Mouse (Mus musculus): ENCODE results near the gene Cd40lg. TPM values are rescaled to one million over a fixed set of nuclear protein-coding genes. Genes with fewer than 3 reads are reported as not detected.

Cd40lg gene
- polyA plus RNA-seq, 1 experiment from 2014 or later, result not detected

DNA sequence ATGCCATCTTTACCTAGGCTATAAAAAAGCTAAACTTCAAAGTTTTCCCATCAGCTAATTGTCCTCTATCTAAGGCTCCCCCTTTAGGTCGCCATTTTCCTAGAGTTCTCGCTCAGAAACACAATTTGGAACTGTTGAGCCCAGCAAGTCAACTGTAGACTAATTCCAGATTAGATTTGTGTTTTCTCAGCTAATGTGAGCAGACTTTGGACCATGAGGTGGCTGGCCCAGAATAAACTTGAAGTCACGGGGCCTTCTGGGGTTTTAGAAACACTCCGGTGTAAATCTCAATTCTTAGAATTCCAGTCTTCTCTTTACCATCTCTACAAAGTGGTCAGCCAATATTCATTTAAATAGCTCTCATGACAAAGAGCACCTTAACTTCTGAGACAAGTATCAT is 3.6 kb downstream of the Cd40lg start:
- Histone ChIP-seq H3K9me3 (replicated peaks) (no peaks in the 10 kb centered on the region), H3K4me3 (replicated peaks) (no peak overlapping the region), H3K9ac (no peak overlapping the region), H3K4me1 (no peaks in the 10 kb centered on the region), H3K4me2 (no peak overlapping the region), H3K36me3 (no peaks in the 10 kb centered on the region), H3K27me3 (no peaks in the 10 kb centered on the region; the same call in 1 of the 2 replicates), H3K27ac (no peak overlapping the region)
- ATAC-seq (replicated peaks; ENCODE audit: low FRiP score), result no peak
- WGBS, result 87% methylated on average over 4 of the region's 4 CpGs

DNA sequence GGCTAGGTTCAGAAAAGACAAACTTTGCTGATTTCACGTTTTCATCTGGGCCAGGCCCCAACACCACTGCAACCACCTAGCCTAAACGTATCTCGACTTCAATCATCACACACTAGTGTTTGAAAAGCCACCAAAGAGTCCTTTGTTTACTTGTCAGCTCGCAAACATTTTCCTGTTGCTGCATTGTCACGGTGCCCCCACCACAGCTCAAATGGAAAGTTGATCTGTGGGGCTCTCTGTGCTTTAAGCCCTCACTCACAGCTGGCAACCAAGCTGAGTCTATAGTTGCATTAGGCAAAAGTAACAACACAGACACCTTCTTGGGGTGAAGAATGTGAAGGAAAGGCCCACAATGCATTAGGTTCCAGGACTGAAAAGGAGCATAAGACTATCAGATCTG is 4.3 kb downstream of the Cd40lg start:
- WGBS, result 84% methylated on average over 5 of the region's 5 CpGs

DNA sequence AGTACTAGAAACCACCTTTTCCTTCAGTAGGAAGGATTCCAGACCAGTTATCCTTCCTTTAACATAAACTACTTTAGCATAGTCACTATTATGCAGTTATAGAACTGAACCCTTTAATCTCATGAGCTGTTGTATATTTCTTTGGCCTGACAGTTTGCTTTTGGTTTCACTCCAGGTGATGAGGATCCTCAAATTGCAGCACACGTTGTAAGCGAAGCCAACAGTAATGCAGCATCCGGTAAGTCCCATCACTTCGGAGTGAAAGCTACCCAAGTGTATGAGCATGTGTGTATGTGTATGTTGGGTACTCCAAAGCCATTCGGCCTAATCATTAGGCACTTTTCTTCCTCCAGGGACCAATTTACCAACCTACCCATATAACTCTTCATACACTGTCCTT is 7.6 kb downstream of the Cd40lg start:
- Histone ChIP-seq H3K4me3 (replicated peaks) (no peak overlapping the region), H3K4me1 (no peaks in the 10 kb centered on the region), H3K27ac (no peak overlapping the region), H3K9me3 (replicated peaks) (no peaks in the 10 kb centered on the region), H3K9ac (no peak overlapping the region), H3K4me2 (no peak overlapping the region), H3K36me3 (no peaks in the 10 kb centered on the region), H3K27me3 (no peaks in the 10 kb centered on the region)
- 89% methylated on average over 5 of the region's 5 CpGs for WGBS
- no peak for ATAC-seq (replicated peaks; ENCODE audit: low FRiP score)

More for the DNA sequence above, 4.3 kb downstream of the Cd40lg start:
- H3K4me3 ChIP-seq (replicated peaks), result no peak overlapping the region
- no peaks in the 10 kb centered on the region; the same call in 1 of the 2 replicates for H3K27me3 ChIP-seq
- no peak overlapping the region for H3K27ac ChIP-seq
- no peak overlapping the region for H3K9ac ChIP-seq
- no peaks in the 10 kb centered on the region for H3K9me3 ChIP-seq (replicated peaks)
- no peaks in the 10 kb centered on the region for H3K36me3 ChIP-seq
- no peak for ATAC-seq (replicated peaks; ENCODE audit: low FRiP score)
- H3K4me2 ChIP-seq, result no peak overlapping the region
- H3K4me1 ChIP-seq, result no peaks in the 10 kb centered on the region

DNA sequence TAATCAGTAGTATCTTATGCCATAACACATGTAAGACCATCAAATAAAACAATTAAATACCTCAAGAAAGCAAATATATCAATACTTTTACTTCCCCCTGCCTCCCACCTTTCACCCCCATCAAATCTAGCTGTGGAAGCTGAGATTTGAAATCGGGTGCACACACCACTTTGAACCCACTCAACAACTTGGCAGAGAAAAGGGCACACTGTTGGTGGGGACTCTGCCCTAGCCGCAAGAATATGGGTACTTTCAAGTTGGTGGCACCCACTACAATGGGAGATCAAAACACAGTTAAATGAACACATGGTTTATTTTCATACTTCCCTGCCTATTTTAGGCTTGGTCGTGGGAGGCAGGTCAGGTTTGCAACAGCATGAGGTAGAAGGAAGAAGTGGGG is 9.9 kb downstream of the Cd40lg start:
- H3K4me1 ChIP-seq, result no peaks in the 10 kb centered on the region
- no peaks in the 10 kb centered on the region for H3K9me3 ChIP-seq (replicated peaks)
- H3K4me2 ChIP-seq, result no peak overlapping the region
- H3K27ac ChIP-seq, result no peak overlapping the region
- H3K27me3 ChIP-seq, result no peaks in the 10 kb centered on the region
- ATAC-seq (replicated peaks; ENCODE audit: low FRiP score), result no peak
- no peaks in the 10 kb centered on the region for H3K36me3 ChIP-seq
- H3K4me3 ChIP-seq (replicated peaks), result no peak overlapping the region
- no peak overlapping the region for H3K9ac ChIP-seq
- WGBS, result 83% methylated on average over 3 of the region's 3 CpGs

DNA sequence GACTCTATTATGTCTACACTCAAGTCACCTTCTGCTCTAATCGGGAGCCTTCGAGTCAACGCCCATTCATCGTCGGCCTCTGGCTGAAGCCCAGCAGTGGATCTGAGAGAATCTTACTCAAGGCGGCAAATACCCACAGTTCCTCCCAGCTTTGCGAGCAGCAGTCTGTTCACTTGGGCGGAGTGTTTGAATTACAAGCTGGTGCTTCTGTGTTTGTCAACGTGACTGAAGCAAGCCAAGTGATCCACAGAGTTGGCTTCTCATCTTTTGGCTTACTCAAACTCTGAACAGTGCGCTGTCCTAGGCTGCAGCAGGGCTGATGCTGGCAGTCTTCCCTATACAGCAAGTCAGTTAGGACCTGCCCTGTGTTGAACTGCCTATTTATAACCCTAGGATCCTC is 11.4 kb downstream of the Cd40lg start:
- no peaks in the 10 kb centered on the region for H3K27me3 ChIP-seq
- no peak for ATAC-seq (replicated peaks; ENCODE audit: low FRiP score)
- H3K4me3 ChIP-seq (replicated peaks), result no peak overlapping the region
- 79% methylated on average over 10 of the region's 10 CpGs for WGBS
- H3K9ac ChIP-seq, result no peak overlapping the region
- no peak overlapping the region for H3K4me2 ChIP-seq
- H3K9me3 ChIP-seq (replicated peaks), result no peaks in the 10 kb centered on the region
- H3K4me1 ChIP-seq, result no peaks in the 10 kb centered on the region
- no peaks in the 10 kb centered on the region for H3K36me3 ChIP-seq
- no peak overlapping the region for H3K27ac ChIP-seq

DNA sequence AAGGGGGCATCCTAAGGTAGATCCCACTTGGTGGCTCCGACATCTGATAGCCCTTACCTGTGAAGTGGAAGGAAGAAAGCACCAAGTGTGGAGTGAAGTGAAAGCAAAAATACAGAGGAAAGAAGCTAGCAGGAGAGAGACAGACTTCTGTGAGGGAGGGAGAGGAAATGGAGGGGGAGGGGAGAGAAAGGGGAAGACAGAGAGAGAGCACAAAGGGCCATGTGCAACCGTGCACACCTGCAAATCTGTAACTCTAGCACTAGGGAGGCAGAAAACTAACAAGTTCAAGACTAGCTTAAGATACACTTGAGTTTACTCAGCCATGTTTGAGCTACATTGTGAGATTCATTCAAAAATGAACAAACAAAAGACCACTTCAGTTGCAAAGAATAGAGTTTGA is 16.2 kb downstream of the Cd40lg start:
- H3K4me3 ChIP-seq (replicated peaks), result no peak overlapping the region
- 67% methylated on average over 2 of the region's 2 CpGs for WGBS
- H3K9me3 ChIP-seq (replicated peaks), result no peaks in the 10 kb centered on the region
- H3K27me3 ChIP-seq, result no peaks in the 10 kb centered on the region
- H3K27ac ChIP-seq, result no peak overlapping the region
- no peak overlapping the region for H3K4me2 ChIP-seq
- H3K36me3 ChIP-seq, result no peaks in the 10 kb centered on the region
- no peak for ATAC-seq (replicated peaks; ENCODE audit: low FRiP score)
- H3K4me1 ChIP-seq, result no peaks in the 10 kb centered on the region
- H3K9ac ChIP-seq, result no peak overlapping the region

DNA sequence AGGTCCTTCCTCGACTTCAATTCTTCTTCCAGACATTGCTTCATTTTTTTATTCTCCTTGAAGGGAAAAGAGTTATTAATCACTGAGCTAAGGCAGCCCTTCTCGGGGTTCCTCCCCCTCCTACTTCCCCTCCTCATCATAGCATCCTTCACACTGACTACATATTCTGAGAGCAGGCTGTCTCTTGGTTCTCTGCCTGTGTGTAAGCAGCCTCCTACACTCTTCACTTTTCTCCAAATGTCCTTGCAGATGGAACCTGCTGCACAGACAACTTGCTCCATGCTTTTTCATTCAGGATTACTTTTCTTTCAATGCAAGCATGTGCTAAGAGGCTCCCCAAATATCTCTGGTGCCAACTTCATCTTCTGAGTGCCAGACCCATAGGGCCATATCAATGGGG is 21.7 kb downstream of the Cd40lg start:
- Histone ChIP-seq H3K4me2 (no peak overlapping the region), H3K4me1 (no peaks in the 10 kb centered on the region), H3K27me3 (no peaks in the 10 kb centered on the region), H3K27ac (no peak overlapping the region), H3K36me3 (no peaks in the 10 kb centered on the region), H3K9me3 (replicated peaks) (no peaks in the 10 kb centered on the region), H3K4me3 (replicated peaks) (no peak overlapping the region), H3K9ac (no peak overlapping the region)
- WGBS, result 66% methylated on average over 2 of the region's 2 CpGs
- ATAC-seq (replicated peaks; ENCODE audit: low FRiP score), result no peak

DNA sequence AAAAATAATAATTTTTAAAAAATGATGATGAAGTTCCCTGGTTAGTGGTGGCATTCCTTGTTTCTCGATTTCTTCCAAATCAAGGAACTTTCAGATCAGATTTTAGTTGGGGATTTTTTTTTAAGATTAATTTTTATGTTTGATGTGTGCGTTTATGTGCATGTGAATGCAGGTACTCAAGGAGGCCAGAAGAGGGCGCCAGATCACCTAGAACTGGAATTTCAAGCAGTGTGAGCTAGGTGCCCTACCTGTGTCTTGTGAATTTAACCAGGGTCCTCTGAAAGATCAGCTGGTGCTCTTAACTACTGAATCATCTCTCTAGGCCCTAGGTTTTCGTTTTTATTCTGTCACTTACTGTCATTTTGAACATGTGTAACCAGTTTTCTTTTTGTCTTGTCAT is 24.0 kb downstream of the Cd40lg start:
- no peak overlapping the region for H3K27ac ChIP-seq
- H3K4me3 ChIP-seq (replicated peaks), result no peak overlapping the region
- H3K36me3 ChIP-seq, result no peaks in the 10 kb centered on the region
- ATAC-seq (replicated peaks; ENCODE audit: low FRiP score), result no peak
- H3K4me2 ChIP-seq, result no peak overlapping the region
- H3K4me1 ChIP-seq, result no peaks in the 10 kb centered on the region
- H3K9ac ChIP-seq, result no peak overlapping the region
- H3K27me3 ChIP-seq, result no peaks in the 10 kb centered on the region
- 75% methylated on average over 4 of the region's 4 CpGs for WGBS
- H3K9me3 ChIP-seq (replicated peaks), result no peaks in the 10 kb centered on the region

DNA sequence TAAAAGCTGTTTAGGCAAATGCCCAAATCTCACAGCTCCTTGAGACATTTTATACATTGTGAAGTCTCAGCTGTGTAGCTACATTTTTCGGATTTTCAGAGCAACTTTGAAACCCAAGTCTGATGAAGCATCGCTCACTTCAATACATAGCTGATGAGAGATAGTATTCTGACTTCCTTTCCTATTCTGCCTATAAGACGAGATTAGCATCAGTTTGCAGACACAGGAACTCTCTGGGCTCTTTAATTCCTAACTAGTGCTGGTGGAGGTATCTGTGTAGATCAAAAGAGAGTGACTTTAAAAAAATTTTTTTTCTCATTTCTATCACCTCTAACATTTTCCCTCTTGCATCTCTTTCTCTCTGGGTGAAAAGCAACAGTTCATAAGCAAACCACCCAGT is 26.6 kb downstream of the Cd40lg start:
- no peak for ATAC-seq (replicated peaks; ENCODE audit: low FRiP score)
- no peak overlapping the region for H3K4me3 ChIP-seq (replicated peaks)
- no peak overlapping the region for H3K27ac ChIP-seq
- no peaks in the 10 kb centered on the region for H3K4me1 ChIP-seq
- no peak overlapping the region for H3K4me2 ChIP-seq
- WGBS, result 75% methylated on average over 3 of the region's 3 CpGs
- H3K9me3 ChIP-seq (replicated peaks), result no peaks in the 10 kb centered on the region
- no peak overlapping the region for H3K9ac ChIP-seq
- H3K36me3 ChIP-seq, result no peaks in the 10 kb centered on the region
- H3K27me3 ChIP-seq, result no peaks in the 10 kb centered on the region

DNA sequence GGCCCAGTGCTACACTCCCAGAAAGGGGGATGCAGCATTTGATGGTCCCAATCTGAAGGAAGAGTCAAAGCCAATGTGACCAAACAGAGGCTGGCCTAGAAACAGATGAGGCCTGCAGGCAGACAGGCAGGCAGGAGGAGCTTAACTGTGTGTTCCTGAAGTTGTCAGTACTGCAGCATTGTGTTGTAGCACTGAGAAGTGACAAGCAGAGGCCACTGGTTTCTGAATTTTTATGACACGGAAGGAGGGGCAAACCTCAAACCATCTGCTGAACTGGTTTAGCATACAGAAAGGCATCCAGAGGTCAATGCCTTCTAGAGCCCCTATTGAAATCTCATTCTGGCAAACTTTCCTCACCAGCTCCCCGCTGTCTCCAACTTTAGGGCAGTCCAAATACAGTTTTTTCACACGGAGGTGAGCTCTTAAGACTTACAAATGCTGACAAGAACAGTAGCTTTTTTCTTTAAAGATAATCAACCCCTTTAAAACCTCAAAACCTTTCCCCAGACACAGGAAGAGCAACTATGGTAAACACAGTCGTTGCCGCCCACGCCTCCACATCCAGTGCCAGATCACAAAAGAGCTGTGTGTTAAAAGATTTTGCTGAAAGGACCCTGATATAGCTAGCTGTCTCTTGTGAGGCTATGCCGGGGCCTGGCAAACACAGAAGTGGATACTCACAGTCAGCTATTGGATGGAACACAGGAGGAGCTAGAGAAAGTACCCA is 41.5 kb downstream of the Cd40lg start:
- WGBS, result 72% methylated on average over 7 of the region's 7 CpGs
- Histone ChIP-seq H3K4me3 (replicated peaks) (no peak overlapping the region), H3K4me1 (no peaks in the 10 kb centered on the region), H3K36me3 (no peaks in the 10 kb centered on the region), H3K9me3 (replicated peaks) (no peaks in the 10 kb centered on the region), H3K9ac (no peak overlapping the region), H3K27me3 (no peaks in the 10 kb centered on the region), H3K27ac (no peak overlapping the region), H3K4me2 (no peak overlapping the region)
- no peak for ATAC-seq (replicated peaks; ENCODE audit: low FRiP score)

DNA sequence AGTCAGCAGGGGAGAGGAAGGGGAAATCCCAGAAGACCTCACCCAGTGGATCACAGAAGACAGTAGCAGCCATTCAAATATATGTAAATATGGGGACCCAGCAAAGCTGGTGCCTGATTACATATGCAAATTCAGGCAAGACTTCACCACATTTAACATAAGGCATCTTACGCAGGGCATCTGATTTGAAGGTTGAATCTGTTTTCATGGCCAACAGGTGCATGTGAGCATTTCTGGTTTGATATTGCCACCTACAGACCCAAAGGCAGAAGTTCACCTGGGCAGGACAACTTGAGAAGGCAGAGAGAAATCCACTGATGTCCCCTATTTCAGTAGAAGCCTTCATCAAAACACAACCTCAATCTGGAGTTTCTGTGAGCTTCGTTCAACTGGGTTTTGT is 48.8 kb downstream of the Cd40lg start:
- Histone ChIP-seq H3K4me2 (no peak overlapping the region), H3K9me3 (replicated peaks) (no peaks in the 10 kb centered on the region), H3K4me1 (no peaks in the 10 kb centered on the region), H3K27ac (no peak overlapping the region), H3K36me3 (no peaks in the 10 kb centered on the region), H3K27me3 (no peaks in the 10 kb centered on the region), H3K4me3 (replicated peaks) (no peak overlapping the region), H3K9ac (no peak overlapping the region)
- WGBS, result 54% methylated on average over 2 of the region's 2 CpGs
- ATAC-seq (replicated peaks; ENCODE audit: low FRiP score), result no peak

DNA sequence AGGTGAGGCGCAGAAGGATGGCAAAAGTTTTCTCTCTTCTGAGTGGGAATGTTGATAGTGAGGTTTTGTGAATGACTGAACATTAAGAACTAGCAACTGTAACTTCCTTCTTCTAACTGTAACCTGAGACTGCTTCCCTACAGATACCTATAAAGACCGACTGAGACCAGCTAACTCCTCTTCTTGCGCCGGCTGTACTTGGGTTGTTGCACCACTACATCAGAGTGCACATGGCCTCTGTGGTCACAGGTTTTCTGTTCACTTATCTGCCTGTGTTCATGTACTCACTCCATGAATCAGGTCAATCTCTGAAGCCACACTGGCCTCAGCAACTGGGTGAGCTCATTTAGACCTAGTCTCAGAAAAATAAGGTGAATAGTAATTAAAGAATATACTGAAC is 51.6 kb downstream of the Cd40lg start:
- no peak overlapping the region for H3K4me2 ChIP-seq
- no peak for ATAC-seq (replicated peaks; ENCODE audit: low FRiP score)
- no peak overlapping the region for H3K27ac ChIP-seq
- no peaks in the 10 kb centered on the region for H3K9me3 ChIP-seq (replicated peaks)
- no peak overlapping the region for H3K9ac ChIP-seq
- no peaks in the 10 kb centered on the region for H3K27me3 ChIP-seq
- no peak overlapping the region for H3K4me3 ChIP-seq (replicated peaks)
- WGBS, result 65% methylated on average over 4 of the region's 4 CpGs
- H3K4me1 ChIP-seq, result no peaks in the 10 kb centered on the region
- H3K36me3 ChIP-seq, result no peaks in the 10 kb centered on the region
